Comparison of ENCODE assay signal across 21 mouse cellular contexts in the genomic region with DNA sequence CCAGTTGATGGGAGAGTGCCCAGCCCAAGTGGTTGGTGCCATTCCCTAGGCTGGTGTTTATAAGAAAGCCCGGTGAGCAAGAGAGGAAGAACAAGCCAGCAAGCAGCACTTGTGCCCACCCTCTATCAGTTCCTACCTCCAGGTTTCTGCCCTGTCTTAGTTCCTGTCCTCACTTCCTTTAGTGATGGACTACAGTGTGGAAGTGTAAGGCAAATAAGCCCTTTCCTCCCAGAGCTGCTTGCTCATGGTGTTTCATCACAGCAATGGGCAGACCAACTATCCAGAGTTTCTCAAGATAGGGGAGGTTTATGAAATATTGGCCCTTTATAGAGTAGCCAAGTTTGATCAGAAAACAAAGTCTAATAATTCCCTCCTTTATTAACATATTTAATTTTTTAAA. TPM values are rescaled to one million over a fixed set of nuclear protein-coding genes. Genes with fewer than 3 reads are reported as not detected.
DNase-seq lines count a peak whose midpoint lies in the region; ATAC-seq and TF ChIP-seq lines count a peak whose summit lies in the region.
"Had no signal": no experiment of that assay in that cellular context is flagged by ENCODE, and none has a peak within 500 bp of the region (broad histone marks: within the 10 kb centered on the region; RNA-seq: fewer than 3 reads in every experiment).

No protein-coding gene starts in this region.

- TF ChIP-seq EP300 in lung, postnatal 0 days (IDR thresholded peaks at IDR 0.05): no peak

- ATAC-seq in liver, embryonic 13.5 days (ENCODE audit: low read depth): 0 out of 2 replicates have a peak, but pooled peaks have one; percentile 12
- peak; percentile 92 for ATAC-seq in granulocyte monocyte progenitor cell, adult 5-6 weeks (replicated peaks; ENCODE audit: poor library complexity, severe bottlenecking)
- ATAC-seq in megakaryocyte progenitor cell, adult 5-6 weeks (replicated peaks; ENCODE audit: poor library complexity): peak; percentile 65
- ATAC-seq in lung, postnatal 0 days: no peak
- ATAC-seq: forebrain, embryonic 13.5 days; forebrain, embryonic 15.5 days had no signal

- H3K36me3 ChIP-seq in liver, embryonic 13.5 days: no peaks in the 10 kb centered on the region
- no peaks in the 10 kb centered on the region for H3K36me3 ChIP-seq in lung, postnatal 0 days (ENCODE audit: insufficient read depth, low read length)
- H3K36me3 ChIP-seq: embryonic facial prominence, embryonic 10.5 days; embryonic facial prominence, embryonic 12.5 days; forebrain, embryonic 15.5 days had no signal

- peaks cover 13% of the 10 kb centered on the region; the same call in 1 of the 2 replicates for H3K27me3 ChIP-seq in liver, embryonic 13.5 days
- H3K27me3 ChIP-seq in lung, postnatal 0 days (replicated peaks; ENCODE audit: insufficient read depth, low read length): no peaks in the 10 kb centered on the region
- H3K27me3 ChIP-seq: embryonic facial prominence, embryonic 12.5 days; forebrain, embryonic 15.5 days had no signal

- no peak for TF ChIP-seq CTCF in lung, postnatal 0 days (IDR thresholded peaks at IDR 0.05)

- peak; percentile 54 for DNase-seq in heart, adult 11 months
- no peak for DNase-seq in heart, postnatal 25 days (ENCODE audit: low spot score)
- no peak for DNase-seq in liver, embryonic 13.5 days
- no peak for DNase-seq in liver
- no peak for DNase-seq in left cerebral cortex, adult 11 months (ENCODE audit: low spot score)
- DNase-seq in lung, postnatal 0 days (ENCODE audit: low spot score): no peak
- DNase-seq: adrenal gland, adult 2 months; adrenal gland, postnatal 10 days; adrenal gland, postnatal 25 days; cerebellum, adult 11 months; cerebellum, adult 18-20 months; cerebellum, adult 8-10 months; cerebellum, adult 9-11 months; cerebellum, postnatal 14 days; cerebellum, postnatal 36 days had no signal

- H3K9me3 ChIP-seq in liver, embryonic 13.5 days (replicated peaks): no peaks in the 10 kb centered on the region
- no peaks in the 10 kb centered on the region for H3K9me3 ChIP-seq in lung, postnatal 0 days (ENCODE audit: low read length)
- H3K9me3 ChIP-seq: embryonic facial prominence, embryonic 12.5 days; forebrain, embryonic 13.5 days; forebrain, embryonic 15.5 days had no signal

- H3K27ac ChIP-seq in liver, embryonic 13.5 days: no peak overlapping the region
- H3K27ac ChIP-seq in lung, postnatal 0 days (ENCODE audit: low read length): no peak overlapping the region
- H3K27ac ChIP-seq: embryonic facial prominence, embryonic 10.5 days; embryonic facial prominence, embryonic 12.5 days; forebrain, embryonic 13.5 days; forebrain, embryonic 15.5 days had no signal

- 17% methylated on average over 1 of the region's 1 CpGs for WGBS in liver, embryonic 13.5 days (ENCODE audit: insufficient replicate concordance)
- WGBS in lung, postnatal 0 days: 41% methylated on average over 1 of the region's 1 CpGs

- intact Hi-C loops in heart, postnatal 25 days (cut with DNase I): no loop called here

- no peak overlapping the region for H3K4me3 ChIP-seq in liver, embryonic 13.5 days (replicated peaks)
- H3K4me3 ChIP-seq in lung, postnatal 0 days (ENCODE audit: low read depth, low read length): no peak overlapping the region
- H3K4me3 ChIP-seq: forebrain, embryonic 13.5 days; forebrain, embryonic 15.5 days had no signal

- no peak overlapping the region for H3K4me2 ChIP-seq in liver, embryonic 13.5 days
- no peak overlapping the region for H3K4me2 ChIP-seq in lung, postnatal 0 days (replicated peaks; ENCODE audit: low read depth, low read length)

- peaks cover 10% of the 10 kb centered on the region for H3K4me1 ChIP-seq in liver, embryonic 13.5 days (replicated peaks)
- H3K4me1 ChIP-seq in lung, postnatal 0 days (ENCODE audit: insufficient read depth, low read depth, low read length): no peaks in the 10 kb centered on the region; the same call in 1 of the 2 replicates
- H3K4me1 ChIP-seq: embryonic facial prominence, embryonic 12.5 days had no signal

- no peak overlapping the region for H3K9ac ChIP-seq in liver, embryonic 13.5 days
- H3K9ac ChIP-seq in lung, postnatal 0 days (replicated peaks; ENCODE audit: low read depth): no peak overlapping the region
- H3K9ac ChIP-seq: embryonic facial prominence, embryonic 12.5 days; forebrain, embryonic 13.5 days; forebrain, embryonic 15.5 days had no signal

RNA-seq across cellular contexts. Expression of gene Trim27, which starts 37.5 kb away (rescaled TPM):
- total RNA-seq in heart, postnatal 25 days (2021): 10 to 100 TPM; 18.8 to 19.0 TPM
- 81.4 and 82.3 TPM in 2 replicates for polyA plus RNA-seq in liver, embryonic 13.5 days (2015; fragmentation: Nextera tagmentation; extraction: Ambion mirVana)
- 142 and 143 TPM in 2 replicates for total RNA-seq in granulocyte monocyte progenitor cell, adult 5-6 weeks (2014; fragmentation: Nextera tagmentation)
- total RNA-seq in granulocyte monocyte progenitor cell, adult 5-6 weeks (2017): 144 and 167 TPM in 2 replicates
- total RNA-seq in megakaryocyte progenitor cell, adult 5-6 weeks (2015): 108 and 116 TPM in 2 replicates
- 170 and 177 TPM in 2 replicates for total RNA-seq in megakaryocyte progenitor cell, adult 5-6 weeks (2017)
- 61.2 and 63.3 TPM in 2 replicates for polyA plus RNA-seq in lung, postnatal 0 days (2015; fragmentation: Nextera tagmentation; extraction: Ambion mirVana)

Comparison
In these comparisons a context has a peak if more than half of its experiments do, and no peak if none do; other contexts are left out.
1. RNA of gene Trim27, which starts 37.5 kb away (total RNA-seq): 108 to 177 TPM in megakaryocyte progenitor cell, adult 5-6 weeks and 142 to 167 TPM in granulocyte monocyte progenitor cell, adult 5-6 weeks; 18.8 to 19.0 TPM in heart, postnatal 25 days; every median in the first group is over 4 times any median in the second.